Mouse (Mus musculus) bone marrow macrophage, adult 2 months (primary cell): ENCODE data around the gene Cmtm7.

Source experiments
- CTCF ChIP-seq: IDR thresholded peaks from 2 replicates; pipeline ENCODE4 v1.5.1; 2012; ENCODE audit warnings: low read depth, mild to moderate bottlenecking, low read length, moderate library complexity
- POLR2A ChIP-seq: IDR thresholded peaks from 2 replicates; pipeline ENCODE4 v1.6.1; 2012; ENCODE audit warnings: mild to moderate bottlenecking, low read depth, low read length, borderline replicate concordance

GRCm38 (mm10) chr9:114761848-114762247 lies 19.8 kb downstream of the Cmtm7 start:
- TF ChIP-seq CTCF (no peak), POLR2A (no peak)
